Mouse (Mus musculus): Measurements from ENCODE around the gene Steap3. TPM values are rescaled to one million over a fixed set of nuclear protein-coding genes. Genes with fewer than 3 reads are reported as not detected.

Steap3 gene
- polyA plus RNA-seq, 1 experiment from 2014 or later, result 3.8 TPM

DNA sequence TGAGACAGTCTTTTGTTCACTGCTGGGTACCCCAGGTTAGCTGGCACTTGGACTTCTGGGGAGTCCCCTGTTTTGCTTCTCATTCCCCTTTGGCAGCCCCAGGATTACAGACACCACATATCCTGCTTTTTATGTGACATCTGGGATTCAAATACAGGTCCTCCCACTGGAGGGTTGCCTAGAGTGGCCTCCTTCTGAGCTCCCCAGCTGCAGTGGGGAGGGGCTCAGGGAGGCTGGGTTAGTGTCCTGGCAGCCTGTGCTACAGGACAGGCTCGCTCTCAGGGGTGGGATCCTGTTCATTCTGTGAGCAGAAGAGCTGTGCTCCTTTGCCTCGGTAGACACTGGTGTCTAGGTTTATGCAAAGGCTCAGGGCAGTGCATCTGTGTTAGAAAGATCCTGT, 51.2 kb downstream of the Steap3 start:
- H3K9me3 ChIP-seq, result no peaks in the 10 kb centered on the region
- no peak overlapping the region for H3K27ac ChIP-seq (replicated peaks)
- no peak for ATAC-seq (ENCODE audit: low read depth)
- 50% methylated on average over 2 of the region's 2 CpGs for WGBS
- peaks cover 7% of the 10 kb centered on the region; the same call in 1 of the 2 replicates for H3K4me1 ChIP-seq (replicated peaks)
- H3K4me3 ChIP-seq, result no peak overlapping the region
- no peak overlapping the region for H3K4me2 ChIP-seq
- H3K9ac ChIP-seq, result no peak overlapping the region
- H3K27me3 ChIP-seq, result no peaks in the 10 kb centered on the region
- H3K36me3 ChIP-seq, result no peaks in the 10 kb centered on the region

DNA sequence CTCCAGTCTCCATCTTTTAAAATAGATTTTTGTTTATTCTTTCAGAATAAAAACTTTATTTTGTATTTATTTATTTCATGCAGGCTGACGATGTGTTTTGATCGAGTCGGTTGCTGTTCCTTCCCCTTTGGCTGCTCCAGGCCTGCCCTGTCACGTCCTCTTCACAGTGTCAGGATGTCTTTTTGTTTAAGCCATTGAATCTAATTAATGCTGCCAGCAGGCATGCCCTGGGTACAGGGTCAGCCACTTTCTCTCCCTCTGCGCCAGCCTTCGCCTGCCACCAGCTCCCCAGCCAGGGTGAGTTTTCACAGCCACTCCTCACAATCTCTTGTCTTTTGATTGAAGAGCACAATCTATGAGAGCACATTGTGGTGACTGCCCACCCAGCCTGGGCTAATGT, 51.7 kb downstream of the Steap3 start:
- H3K4me3 ChIP-seq, result no peak overlapping the region
- H3K27ac ChIP-seq (replicated peaks), result no peak overlapping the region
- 59% methylated on average over 6 of the region's 6 CpGs for WGBS
- H3K36me3 ChIP-seq, result no peaks in the 10 kb centered on the region
- H3K27me3 ChIP-seq, result no peaks in the 10 kb centered on the region
- H3K4me1 ChIP-seq (replicated peaks), result peaks cover 7% of the 10 kb centered on the region; the same call in 1 of the 2 replicates
- H3K9ac ChIP-seq, result no peak overlapping the region
- no peak overlapping the region for H3K4me2 ChIP-seq
- ATAC-seq (ENCODE audit: low read depth), result no peak
- H3K9me3 ChIP-seq, result no peaks in the 10 kb centered on the region

DNA sequence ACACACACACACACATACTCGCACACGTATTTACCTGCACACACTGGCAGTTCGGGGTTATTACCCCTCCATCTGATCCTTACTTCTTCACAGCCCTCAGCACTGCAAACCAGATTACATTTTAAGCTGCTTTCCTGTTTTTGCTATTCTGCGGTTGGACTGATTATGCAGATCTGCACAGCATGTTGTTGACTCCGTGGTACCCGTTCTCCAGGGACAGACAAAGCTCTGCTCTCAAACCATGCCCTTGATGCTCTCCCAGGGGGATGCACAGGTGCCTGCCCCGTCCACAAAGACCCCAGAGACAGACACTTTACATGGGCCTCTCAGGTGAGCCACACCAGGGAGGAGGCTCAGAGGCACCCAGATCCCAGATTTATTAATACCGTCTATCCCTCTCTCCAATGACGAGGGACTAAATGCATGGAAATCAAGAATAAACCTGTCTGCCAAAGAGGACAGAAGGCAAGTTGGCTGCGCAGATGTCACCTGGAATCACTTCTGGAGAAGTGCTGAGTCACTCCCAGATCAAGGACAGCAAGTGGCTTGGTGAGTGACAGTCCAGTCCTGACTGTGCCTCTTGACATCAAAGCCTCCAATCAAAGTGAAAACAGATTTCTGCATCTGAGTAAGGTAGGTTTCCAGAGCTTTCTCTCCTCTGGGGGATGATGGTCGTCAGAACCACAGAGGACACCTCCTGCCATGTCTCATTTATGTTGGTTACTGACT, 63.8 kb downstream of the Steap3 start:
- no peak overlapping the region for H3K27ac ChIP-seq (replicated peaks)
- WGBS, result 83% methylated on average over 11 of the region's 11 CpGs
- no peaks in the 10 kb centered on the region for H3K27me3 ChIP-seq
- H3K9me3 ChIP-seq, result no peaks in the 10 kb centered on the region
- H3K36me3 ChIP-seq, result no peaks in the 10 kb centered on the region
- H3K4me3 ChIP-seq, result no peak overlapping the region
- H3K9ac ChIP-seq, result no peak overlapping the region
- no peak for ATAC-seq (ENCODE audit: low read depth)
- no peak overlapping the region for H3K4me2 ChIP-seq
- no peaks in the 10 kb centered on the region for H3K4me1 ChIP-seq (replicated peaks)

DNA sequence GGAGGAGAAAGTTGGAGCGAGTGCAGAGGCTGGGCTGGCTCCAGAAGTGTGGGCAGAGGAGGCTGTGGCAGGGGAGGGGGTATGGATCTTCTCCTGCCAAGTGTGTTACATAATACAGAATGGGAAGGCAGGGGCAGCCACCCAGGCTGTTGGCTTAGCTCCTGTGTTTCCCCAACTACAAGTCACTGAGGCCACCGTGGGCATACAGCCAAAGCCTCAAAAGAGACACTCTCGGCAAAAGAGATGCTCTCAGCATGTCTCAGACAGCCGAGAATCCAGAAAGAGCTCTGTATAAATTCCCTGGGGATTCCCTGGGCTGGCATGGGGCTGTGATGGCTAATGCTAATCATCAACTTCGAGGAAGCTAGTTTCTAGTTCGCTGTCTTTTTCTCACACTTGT, 64.9 kb downstream of the Steap3 start:
- ATAC-seq (ENCODE audit: low read depth), result peak; percentile 84
- no peak overlapping the region for H3K4me3 ChIP-seq
- no peak overlapping the region for H3K4me2 ChIP-seq
- no peak overlapping the region for H3K27ac ChIP-seq (replicated peaks)
- no peak overlapping the region for H3K9ac ChIP-seq
- no peaks in the 10 kb centered on the region for H3K27me3 ChIP-seq
- H3K9me3 ChIP-seq, result no peaks in the 10 kb centered on the region
- H3K4me1 ChIP-seq (replicated peaks), result no peaks in the 10 kb centered on the region
- 49% methylated on average over 6 of the region's 6 CpGs for WGBS
- no peaks in the 10 kb centered on the region for H3K36me3 ChIP-seq

DNA sequence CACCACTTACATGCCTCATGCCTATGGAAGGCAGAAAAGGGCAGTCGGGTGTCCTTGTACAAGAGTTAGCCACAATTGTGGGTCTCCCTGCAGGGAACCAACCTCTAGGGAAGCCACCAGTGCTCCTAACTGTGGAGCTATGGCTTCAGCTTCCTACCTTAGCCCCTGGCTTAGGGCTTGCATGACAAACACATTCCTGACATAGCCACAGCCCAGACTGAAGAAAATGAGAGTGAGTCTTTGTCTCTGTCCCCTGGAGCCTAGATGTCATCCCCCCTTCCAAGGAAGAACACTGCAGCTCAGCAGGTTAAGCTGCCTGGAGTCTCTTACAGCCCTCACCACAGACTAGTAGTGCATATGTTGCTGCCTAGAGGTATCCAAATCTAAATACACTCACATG, 67.7 kb downstream of the Steap3 start:
- no peak overlapping the region for H3K4me3 ChIP-seq
- 50% methylated on average over 1 of the region's 1 CpGs for WGBS
- H3K9me3 ChIP-seq, result no peaks in the 10 kb centered on the region
- H3K36me3 ChIP-seq, result no peaks in the 10 kb centered on the region
- no peak for ATAC-seq (ENCODE audit: low read depth)
- no peak overlapping the region for H3K27ac ChIP-seq (replicated peaks)
- H3K4me2 ChIP-seq, result no peak overlapping the region
- H3K4me1 ChIP-seq (replicated peaks), result no peaks in the 10 kb centered on the region
- no peak overlapping the region for H3K9ac ChIP-seq
- H3K27me3 ChIP-seq, result no peaks in the 10 kb centered on the region

DNA sequence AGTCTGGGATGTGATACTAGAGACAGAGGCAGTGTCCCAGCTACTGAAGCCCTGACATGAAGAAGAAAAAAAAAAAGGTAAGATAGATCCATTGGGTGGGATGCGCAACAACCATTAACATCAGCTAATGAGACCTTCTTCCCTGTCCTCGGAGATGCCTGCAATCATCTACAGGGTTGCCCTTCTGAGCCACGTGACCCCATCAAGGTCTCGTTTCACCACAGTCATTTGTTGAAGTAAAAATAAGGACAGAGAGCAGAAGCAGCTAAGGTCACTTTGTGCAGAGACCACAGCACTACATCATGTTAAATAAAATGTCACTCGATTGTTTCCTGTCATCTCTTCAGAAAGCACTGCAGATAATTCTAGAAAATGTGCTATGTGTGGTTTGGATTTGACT, 68.7 kb downstream of the Steap3 start:
- no peaks in the 10 kb centered on the region for H3K27me3 ChIP-seq
- no peaks in the 10 kb centered on the region for H3K36me3 ChIP-seq
- no peak for ATAC-seq (ENCODE audit: low read depth)
- 84% methylated on average over 5 of the region's 5 CpGs for WGBS
- H3K4me2 ChIP-seq, result no peak overlapping the region
- no peaks in the 10 kb centered on the region for H3K4me1 ChIP-seq (replicated peaks)
- H3K9me3 ChIP-seq, result no peaks in the 10 kb centered on the region
- no peak overlapping the region for H3K9ac ChIP-seq
- no peak overlapping the region for H3K4me3 ChIP-seq
- no peak overlapping the region for H3K27ac ChIP-seq (replicated peaks)

DNA sequence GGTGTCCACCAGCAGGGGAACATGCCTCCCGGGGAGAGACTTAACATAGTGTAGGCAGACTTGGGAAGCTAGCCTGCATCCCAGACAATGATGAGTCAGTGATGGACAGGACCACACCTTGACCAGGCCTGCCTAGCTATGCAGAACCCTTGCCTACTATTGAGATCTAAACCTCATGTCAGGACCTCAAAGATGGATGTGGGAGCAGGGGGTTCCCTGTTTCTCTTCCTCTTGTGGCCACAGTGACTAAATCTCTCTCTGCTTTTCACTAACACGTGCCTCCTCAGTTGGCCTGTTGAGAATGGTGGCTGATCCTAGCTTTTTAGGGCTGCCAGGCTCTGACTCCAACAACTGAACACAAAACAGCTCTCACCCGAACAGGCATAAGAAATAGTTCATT, 70.0 kb downstream of the Steap3 start:
- Histone ChIP-seq H3K4me2 (no peak overlapping the region), H3K27me3 (no peaks in the 10 kb centered on the region), H3K27ac (replicated peaks) (no peak overlapping the region), H3K9ac (no peak overlapping the region), H3K4me1 (replicated peaks) (no peaks in the 10 kb centered on the region), H3K36me3 (no peaks in the 10 kb centered on the region), H3K9me3 (no peaks in the 10 kb centered on the region), H3K4me3 (no peak overlapping the region)
- ATAC-seq (ENCODE audit: low read depth), result no peak
- WGBS, result 70% methylated on average over 3 of the region's 3 CpGs

DNA sequence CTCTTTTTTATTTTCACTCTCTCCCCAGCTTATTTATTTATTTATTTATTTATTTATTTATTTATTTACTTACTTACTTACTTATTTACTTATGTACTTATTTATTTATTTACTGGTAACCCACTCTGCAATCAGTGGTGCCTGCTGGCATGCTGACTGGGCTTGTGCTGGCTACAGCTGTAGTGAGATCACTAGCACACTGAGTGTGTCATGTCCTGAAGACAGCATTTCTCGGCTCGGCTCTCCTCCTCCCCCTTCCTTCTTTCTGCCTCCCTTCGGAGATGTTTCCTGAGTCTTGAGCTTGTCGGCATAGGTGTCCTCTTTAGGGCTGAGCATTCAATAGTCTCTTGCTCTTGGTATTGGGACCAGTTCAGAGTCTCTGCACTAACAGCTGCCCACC, 73.6 kb downstream of the Steap3 start:
- no peaks in the 10 kb centered on the region for H3K36me3 ChIP-seq
- no peaks in the 10 kb centered on the region for H3K27me3 ChIP-seq
- no peak overlapping the region for H3K27ac ChIP-seq (replicated peaks)
- H3K4me2 ChIP-seq, result no peak overlapping the region
- ATAC-seq (ENCODE audit: low read depth), result no peak
- peaks cover 8% of the 10 kb centered on the region; the same call in 1 of the 2 replicates for H3K4me1 ChIP-seq (replicated peaks)
- H3K4me3 ChIP-seq, result no peak overlapping the region
- WGBS, result 88% methylated on average over 4 of the region's 4 CpGs
- H3K9ac ChIP-seq, result no peak overlapping the region
- H3K9me3 ChIP-seq, result no peaks in the 10 kb centered on the region

DNA sequence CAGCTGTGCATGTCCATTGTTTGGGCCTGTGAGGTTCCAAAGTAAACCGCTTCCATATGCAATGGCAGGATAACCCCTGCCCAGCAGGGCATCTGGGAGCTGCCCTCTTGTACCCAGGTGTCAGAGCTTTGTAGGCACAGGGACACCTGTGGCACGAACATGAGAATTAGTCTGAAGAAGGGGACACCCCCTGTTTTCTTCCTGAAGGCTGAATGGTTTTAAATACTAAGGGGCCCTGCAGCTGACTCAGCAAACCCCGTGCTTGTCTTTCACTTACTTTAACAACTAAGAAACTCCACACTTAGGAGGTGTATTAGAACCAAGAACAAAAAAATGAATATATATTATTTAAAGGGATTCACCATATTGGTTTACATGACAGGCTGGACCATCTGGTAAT, 74.4 kb downstream of the Steap3 start:
- no peak overlapping the region for H3K9ac ChIP-seq
- H3K36me3 ChIP-seq, result no peaks in the 10 kb centered on the region
- ATAC-seq (ENCODE audit: low read depth), result no peak
- 63% methylated on average over 3 of the region's 3 CpGs for WGBS
- no peaks in the 10 kb centered on the region for H3K9me3 ChIP-seq
- H3K4me1 ChIP-seq (replicated peaks), result peaks cover 8% of the 10 kb centered on the region; the same call in 1 of the 2 replicates
- no peaks in the 10 kb centered on the region for H3K27me3 ChIP-seq
- no peak overlapping the region for H3K27ac ChIP-seq (replicated peaks)
- no peak overlapping the region for H3K4me2 ChIP-seq
- no peak overlapping the region for H3K4me3 ChIP-seq

DNA sequence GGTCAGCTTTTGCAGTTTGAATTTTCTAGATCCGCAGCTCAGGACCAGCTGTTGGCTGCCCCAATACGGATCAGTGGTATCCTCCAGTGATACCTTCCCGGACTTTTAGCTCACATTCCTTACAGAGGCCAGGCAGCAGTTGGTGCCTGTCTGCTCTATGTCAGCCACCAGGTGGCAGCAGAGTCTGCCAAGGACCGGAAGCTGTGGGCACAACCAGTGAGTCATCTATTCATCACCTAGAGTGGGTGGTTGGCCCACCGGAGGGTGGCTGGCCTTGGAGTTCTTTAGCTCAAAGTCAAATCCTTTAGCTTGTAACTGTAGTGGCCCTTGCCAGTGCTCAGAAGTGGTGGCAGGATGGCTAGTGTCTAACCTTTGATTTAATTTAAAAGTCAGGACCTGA, 75.3 kb downstream of the Steap3 start:
- Histone ChIP-seq H3K4me3 (no peak overlapping the region), H3K27me3 (no peaks in the 10 kb centered on the region), H3K4me2 (no peak overlapping the region), H3K9me3 (no peaks in the 10 kb centered on the region), H3K4me1 (replicated peaks) (peaks cover 8% of the 10 kb centered on the region; the same call in 1 of the 2 replicates), H3K36me3 (no peaks in the 10 kb centered on the region), H3K9ac (no peak overlapping the region), H3K27ac (replicated peaks) (no peak overlapping the region)
- 25% methylated on average over 5 of the region's 5 CpGs for WGBS
- peak; percentile 68; the same call in 1 of the 2 replicates for ATAC-seq (ENCODE audit: low read depth)

DNA sequence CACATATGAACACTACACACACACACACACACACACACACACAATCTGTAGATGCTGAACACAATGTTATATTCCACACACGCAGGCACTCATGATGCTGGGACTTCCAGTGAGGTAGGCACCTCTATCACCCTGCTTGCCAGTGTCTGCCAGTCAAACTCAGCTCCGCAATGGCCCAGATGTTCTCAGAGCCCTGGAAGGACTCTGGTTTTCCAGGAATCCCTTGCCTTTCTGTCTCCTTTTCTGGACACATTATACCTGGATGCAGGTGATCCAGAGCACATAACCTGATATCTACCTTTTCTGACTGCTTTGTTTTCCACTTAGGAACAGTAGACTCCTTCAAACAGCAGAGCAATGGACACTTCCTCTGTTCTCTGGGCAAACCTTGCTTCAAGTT, 75.8 kb downstream of the Steap3 start:
- H3K9ac ChIP-seq, result no peak overlapping the region
- no peaks in the 10 kb centered on the region for H3K36me3 ChIP-seq
- H3K9me3 ChIP-seq, result no peaks in the 10 kb centered on the region
- WGBS, result 89% methylated on average over 2 of the region's 2 CpGs
- no peaks in the 10 kb centered on the region for H3K27me3 ChIP-seq
- no peak overlapping the region for H3K4me2 ChIP-seq
- no peak for ATAC-seq (ENCODE audit: low read depth)
- no peak overlapping the region for H3K4me3 ChIP-seq
- H3K4me1 ChIP-seq (replicated peaks), result peaks cover 8% of the 10 kb centered on the region; the same call in 1 of the 2 replicates
- H3K27ac ChIP-seq (replicated peaks), result no peak overlapping the region

DNA sequence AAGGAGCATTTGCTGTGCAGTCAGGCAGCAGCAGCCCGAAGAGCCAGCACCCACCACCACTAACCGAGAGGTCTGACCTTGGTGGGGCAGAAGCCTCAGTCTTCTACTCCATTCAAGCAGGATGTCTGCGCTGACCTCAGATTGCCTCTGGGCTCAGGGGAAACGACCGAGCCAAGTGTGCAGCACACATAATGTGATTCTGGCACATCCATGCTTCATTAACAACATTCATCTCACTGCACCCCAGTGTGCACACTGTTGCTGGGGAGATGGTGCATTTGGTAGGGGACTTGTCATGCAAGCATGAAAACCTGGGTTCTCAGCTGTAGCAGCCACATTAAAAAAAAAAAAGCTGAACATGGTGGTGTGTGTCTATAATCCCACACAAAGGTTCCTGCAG, 76.6 kb downstream of the Steap3 start:
- no peak for ATAC-seq (ENCODE audit: low read depth)
- Histone ChIP-seq H3K4me1 (replicated peaks) (peaks cover 8% of the 10 kb centered on the region; the same call in 1 of the 2 replicates), H3K4me2 (no peak overlapping the region), H3K36me3 (no peaks in the 10 kb centered on the region), H3K4me3 (no peak overlapping the region), H3K27ac (replicated peaks) (no peak overlapping the region), H3K9ac (0 out of 2 replicates have a peak overlapping the region, but pooled peaks have one; percentile 22), H3K9me3 (no peaks in the 10 kb centered on the region), H3K27me3 (no peaks in the 10 kb centered on the region)
- WGBS, result 32% methylated on average over 5 of the region's 5 CpGs

DNA sequence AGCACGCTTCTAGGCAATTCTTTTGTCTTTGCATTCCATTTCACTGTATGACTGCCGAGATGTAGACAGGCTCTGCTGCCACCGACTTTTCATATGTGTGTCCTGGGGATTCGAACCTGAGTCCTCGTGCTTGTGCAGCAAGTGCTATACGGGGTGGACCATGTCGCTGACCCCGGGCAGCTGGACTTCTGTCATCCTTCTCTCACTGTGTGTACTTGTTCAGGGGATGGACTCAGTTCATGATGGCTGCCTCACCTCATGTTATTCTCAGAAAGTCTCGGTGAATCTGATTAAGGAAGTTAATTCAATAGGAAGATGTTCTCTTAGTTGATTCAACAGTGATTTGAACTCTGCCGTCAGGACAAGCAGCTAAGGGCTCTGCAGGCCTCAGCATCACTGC, 78.9 kb downstream of the Steap3 start:
- Histone ChIP-seq H3K4me1 (replicated peaks) (peaks cover 8% of the 10 kb centered on the region; the same call in 1 of the 2 replicates), H3K9ac (no peak overlapping the region), H3K36me3 (no peaks in the 10 kb centered on the region), H3K27ac (replicated peaks) (no peak overlapping the region), H3K9me3 (no peaks in the 10 kb centered on the region), H3K27me3 (no peaks in the 10 kb centered on the region), H3K4me2 (no peak overlapping the region), H3K4me3 (no peak overlapping the region)
- no peak for ATAC-seq (ENCODE audit: low read depth)
- WGBS, result 92% methylated on average over 10 of the region's 10 CpGs

Data from neural tube, embryonic 13.5 days (tissue).